Mouse (Mus musculus) gastrocnemius, postnatal 14 days (tissue): ENCODE data around the gene Tcf7. TPM values are rescaled to one million over a fixed set of nuclear protein-coding genes. Genes with fewer than 3 reads are reported as not detected.
A peak's percentile ranks its signal among the peaks of the same experiment; 100 is the strongest.

ENCODE experiments used
- DNase-seq: peaks from one replicate; pipeline ENCODE4 v3.0.0; 2021; ENCODE audit warnings: mixed read lengths
- intact Hi-C: fragments of 180-260 bp; cut with DNase I; formaldehyde crosslinking; loops from one replicate; pipeline ENCODE4 v1.15.1; 2025; ENCODE audit warnings: low total_unique reads
- total RNA-seq, 2 experiments: library from RNA; stranded (reverse); gene quantifications; 2 replicates each; pipeline ENCODE4 v1.2.3; 2021

Gene Tcf7
- total RNA-seq, 2 experiments from 2014 or later = 1.9 to 2.0 TPM

- DNase-seq = no peak
- intact Hi-C loops = no loop called here
Observed at GRCm38 (mm10) chr11:52286301-52286957, 3.6 kb upstream of the Tcf7 start.

- intact Hi-C loops = no loop called here
Observed at GRCm38 (mm10) chr11:52283596-52284571, 1.1 kb upstream of the Tcf7 start.

GRCm38 (mm10) chr11:52282420-52282773, 417 bp downstream of the Tcf7 start:
- DNase-seq = no peak
- intact Hi-C loops = no loop called here

More at GRCm38 (mm10) chr11:52283596-52284571, 1.1 kb upstream of the Tcf7 start:
- peak; percentile 75 for DNase-seq

- no peak for DNase-seq
Observed at GRCm38 (mm10) chr11:52281568-52282328, 1.1 kb downstream of the Tcf7 start.

GRCm38 (mm10) chr11:52280566-52281455, 2.0 kb downstream of the Tcf7 start:
- DNase-seq = no peak
- intact Hi-C loops = no loop called here

More at GRCm38 (mm10) chr11:52281568-52282328, 1.1 kb downstream of the Tcf7 start:
- intact Hi-C loops = no loop called here

- intact Hi-C loops = no loop called here
Observed at GRCm38 (mm10) chr11:52279611-52280145, 3.1 kb downstream of the Tcf7 start.

GRCm38 (mm10) chr11:52278991-52279390, 3.8 kb downstream of the Tcf7 start:
- no peak for DNase-seq
- intact Hi-C loops = no loop called here

More at GRCm38 (mm10) chr11:52279611-52280145, 3.1 kb downstream of the Tcf7 start:
- no peak for DNase-seq

GRCm38 (mm10) chr11:52278164-52278563, 4.7 kb downstream of the Tcf7 start:
- intact Hi-C loops = no loop called here
- no peak for DNase-seq

- no peak for DNase-seq
- intact Hi-C loops = no loop called here
Observed at GRCm38 (mm10) chr11:52277433-52278150, 5.2 kb downstream of the Tcf7 start.

GRCm38 (mm10) chr11:52276961-52277391, 5.8 kb downstream of the Tcf7 start:
- intact Hi-C loops = no loop called here
- DNase-seq = no peak

GRCm38 (mm10) chr11:52275774-52276555, 6.8 kb downstream of the Tcf7 start:
- no peak for DNase-seq
- intact Hi-C loops = no loop called here

- no peak for DNase-seq
- intact Hi-C loops = no loop called here
Observed at GRCm38 (mm10) chr11:52275366-52275765, 7.4 kb downstream of the Tcf7 start.

GRCm38 (mm10) chr11:52274456-52275112, 8.2 kb downstream of the Tcf7 start:
- DNase-seq = no peak
- intact Hi-C loops = no loop called here

- no peak for DNase-seq
- intact Hi-C loops = no loop called here
Observed at GRCm38 (mm10) chr11:52273942-52274330, 8.9 kb downstream of the Tcf7 start.

GRCm38 (mm10) chr11:52273183-52273941, 9.5 kb downstream of the Tcf7 start:
- intact Hi-C loops = no loop called here
- DNase-seq = no peak

GRCm38 (mm10) chr11:52272619-52273018, 10.2 kb downstream of the Tcf7 start:
- DNase-seq = no peak
- intact Hi-C loops = no loop called here
